Mouse (Mus musculus) 3134 (cell line): Measurements from ENCODE around the gene Fxyd4.

Experiments
- DNase-seq: peaks from one replicate; pipeline ENCODE4 v3.0.0-alpha.2; 2011; ENCODE audit warnings: low spot score; ENCODE audit not compliant: insufficient read length; ENCODE audit errors: extremely low read depth

Gene Fxyd4

GRCm38 (mm10) chr6:117897800-117898199 is 39.7 kb downstream of the Fxyd4 start:
- no peak for DNase-seq

DNA sequence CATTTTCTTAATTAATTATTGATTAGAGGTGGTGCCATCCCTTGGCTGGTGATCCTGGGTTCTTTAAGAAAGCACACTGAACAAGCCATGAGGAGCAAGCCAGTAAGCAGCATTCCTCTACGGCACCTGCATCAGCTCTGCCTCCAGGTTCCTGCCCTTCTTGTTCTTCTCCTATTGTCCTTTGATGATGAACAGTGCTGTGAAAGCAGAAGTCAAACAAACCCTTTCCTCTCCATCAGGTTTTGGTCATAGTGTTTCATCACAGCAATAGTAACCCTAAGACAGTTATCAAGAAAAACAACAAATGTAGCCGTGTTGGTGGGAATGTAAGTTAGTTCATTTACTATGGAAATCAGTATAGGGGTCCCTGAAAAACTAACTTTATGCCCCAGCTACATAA is 44.1 kb downstream of the Fxyd4 start:
- DNase-seq: no peak

- DNase-seq: no peak
Observed at GRCm38 (mm10) chr6:117892386-117892785, 45.1 kb downstream of the Fxyd4 start.

DNA sequence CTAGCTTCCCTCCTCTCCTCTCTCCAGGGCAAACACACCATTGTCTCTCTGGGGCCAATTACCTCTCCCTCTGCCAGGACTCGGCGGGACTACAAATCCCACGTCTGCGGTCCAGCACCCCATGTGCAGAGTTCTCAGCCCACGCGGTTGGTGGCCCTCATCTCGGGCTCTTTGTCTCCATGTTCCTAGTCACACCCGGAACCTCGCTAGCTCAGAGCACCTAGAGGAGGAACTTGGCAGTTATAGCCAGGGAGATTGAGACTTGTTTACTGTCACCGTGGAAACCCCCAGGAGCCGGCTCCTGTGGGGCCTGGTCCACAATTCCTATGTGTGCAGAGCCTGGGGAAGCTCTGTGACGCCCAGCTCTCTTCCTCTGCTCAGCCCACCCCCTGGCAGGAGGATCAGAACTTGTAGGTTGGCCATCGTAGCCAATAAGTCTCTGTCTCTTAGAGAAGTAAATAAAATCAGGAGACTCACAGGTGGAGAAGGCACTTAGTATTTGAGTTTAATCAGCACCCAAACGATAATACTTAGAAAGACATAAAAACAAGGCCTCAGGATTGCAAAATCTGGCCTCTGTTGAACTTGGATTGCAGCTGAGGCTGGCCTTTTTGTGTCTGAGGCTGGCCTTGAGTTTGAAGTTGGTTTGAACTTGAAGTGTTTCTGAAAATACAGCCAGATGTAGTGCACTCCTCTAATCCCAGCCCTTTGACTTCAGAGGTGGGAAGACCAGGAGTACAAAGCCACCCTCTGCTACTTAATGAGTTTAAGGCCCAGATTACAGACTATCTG is 45.9 kb downstream of the Fxyd4 start:
- DNase-seq: no peak

DNA sequence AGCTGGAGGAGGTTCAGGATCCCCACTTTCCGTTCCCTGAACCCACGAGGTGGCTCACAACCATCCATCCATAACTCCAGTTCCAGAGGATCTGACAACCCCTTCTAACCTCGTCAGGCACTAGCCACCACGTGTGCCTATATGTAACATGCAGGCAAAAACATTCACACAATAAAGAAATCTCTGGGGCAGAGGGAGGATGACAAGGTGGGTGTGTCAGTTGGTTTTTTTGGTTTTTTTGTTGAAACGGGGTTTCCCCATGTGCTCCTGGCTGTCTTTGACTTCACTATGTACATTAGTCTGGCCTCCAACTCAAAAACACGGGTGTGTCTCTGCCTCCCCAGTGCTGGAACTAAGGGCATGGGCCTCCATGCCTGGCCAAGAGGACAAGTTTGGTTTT is 47.2 kb downstream of the Fxyd4 start:
- DNase-seq: no peak

DNA sequence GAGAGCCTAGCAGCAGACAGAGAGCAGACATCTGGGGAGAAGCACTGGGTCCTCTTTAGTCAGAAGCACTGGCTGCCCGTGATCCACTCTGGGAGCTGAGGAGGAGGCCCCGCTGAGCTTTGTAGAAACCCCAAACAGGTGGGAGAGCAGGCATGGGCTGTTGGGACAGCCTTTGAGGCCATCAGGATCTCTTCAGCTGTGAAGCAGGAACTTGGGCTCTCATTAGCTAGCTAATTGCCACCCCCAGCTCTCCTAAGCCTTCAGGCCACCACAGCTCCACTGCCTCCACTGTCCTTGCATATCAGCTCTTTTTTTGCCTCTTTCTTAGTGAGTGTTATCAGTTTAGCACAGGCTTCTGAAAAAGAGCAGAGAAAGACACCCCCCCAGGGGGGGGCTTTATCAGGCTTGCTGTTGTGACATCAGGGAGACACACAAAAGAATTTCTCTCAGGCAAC is 48.8 kb downstream of the Fxyd4 start:
- no peak for DNase-seq

DNA sequence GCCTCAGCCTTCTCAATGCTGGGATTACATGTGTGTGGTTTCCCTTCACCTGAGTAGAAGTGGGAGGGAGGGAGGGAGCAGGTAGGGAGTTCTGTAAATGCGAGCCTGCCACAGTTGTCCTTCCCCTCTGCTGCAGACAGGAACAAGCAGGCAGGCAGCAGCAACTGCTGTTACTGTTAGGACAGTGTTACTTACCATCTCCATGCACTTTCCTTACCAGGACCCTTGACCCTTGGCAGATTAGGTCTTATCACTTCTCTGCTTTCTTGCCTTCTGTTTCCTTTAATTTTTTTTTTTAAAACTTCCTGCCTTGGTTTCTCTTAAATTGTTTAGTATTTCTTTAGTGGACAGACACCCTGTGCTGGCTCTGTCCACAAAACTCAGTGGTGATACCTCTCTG is 49.5 kb downstream of the Fxyd4 start:
- no peak for DNase-seq

GRCm38 (mm10) chr6:117885943-117886342 is 51.5 kb downstream of the Fxyd4 start:
- no peak for DNase-seq
